Mouse (Mus musculus) c-Kit-positive CD71-negative TER-119-negative erythroid progenitor cells, embryonic 14.5 days (primary cell): ENCODE data around the gene Ppp1r32.

Experiments used
- DNase-seq: peaks from one replicate; pipeline ENCODE4 v3.0.0-alpha.2; 2013; ENCODE audit warnings: low read depth

Ppp1r32 gene

DNA sequence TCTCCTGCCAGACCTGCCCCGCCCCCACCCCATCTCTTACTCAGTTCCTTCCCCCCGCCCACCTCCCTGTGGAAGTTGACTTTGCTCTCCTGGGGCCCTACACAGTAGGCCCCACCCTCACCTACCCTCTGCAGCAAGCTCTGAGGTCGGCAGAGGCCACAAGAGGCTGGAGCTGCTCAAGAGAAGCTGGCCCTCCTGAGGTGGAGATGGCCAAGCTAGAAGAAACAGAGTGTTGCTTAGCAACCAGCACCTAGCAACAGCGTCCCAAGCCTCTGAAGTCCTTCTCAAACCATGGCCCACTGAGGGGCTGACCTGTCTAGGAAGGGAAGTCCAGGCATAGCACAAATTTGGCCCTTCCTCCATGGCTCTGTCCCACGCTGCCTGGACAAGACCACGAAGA lies at the start of gene Ppp1r32:
Gene Ppp1r32, minus strand, starts transcription at position 226 of the 400 bp plus-strand sequence.
- no peak for DNase-seq

GRCm38 (mm10) chr19:10530082-10530481 lies 47.4 kb upstream of the Ppp1r32 start:
- no peak for DNase-seq

DNA sequence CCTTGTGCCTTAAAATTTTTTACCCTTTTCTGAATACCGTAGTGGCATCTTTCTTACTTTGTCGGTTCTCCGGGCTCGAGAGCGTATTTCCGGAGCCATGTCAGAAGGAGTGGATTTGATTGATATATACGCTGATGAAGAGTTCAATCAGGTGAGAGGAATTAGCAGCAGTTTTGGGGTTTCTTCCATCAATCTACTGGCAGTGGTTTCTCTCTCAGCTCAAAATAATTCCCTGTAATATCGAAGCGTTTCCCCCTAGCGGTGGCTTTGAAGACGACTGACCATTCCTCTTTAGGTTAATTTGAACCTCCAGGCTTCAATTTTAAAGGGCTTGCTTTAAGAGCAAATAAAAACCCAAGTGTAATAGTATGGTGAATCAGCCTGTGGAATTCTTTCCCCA lies 43.2 kb upstream of the Ppp1r32 start, which contains the start of gene Sdhaf2:
Gene Sdhaf2, minus strand, starts transcription at position 233 of the 400 bp plus-strand sequence.
- peak; percentile 37 for DNase-seq

DNA sequence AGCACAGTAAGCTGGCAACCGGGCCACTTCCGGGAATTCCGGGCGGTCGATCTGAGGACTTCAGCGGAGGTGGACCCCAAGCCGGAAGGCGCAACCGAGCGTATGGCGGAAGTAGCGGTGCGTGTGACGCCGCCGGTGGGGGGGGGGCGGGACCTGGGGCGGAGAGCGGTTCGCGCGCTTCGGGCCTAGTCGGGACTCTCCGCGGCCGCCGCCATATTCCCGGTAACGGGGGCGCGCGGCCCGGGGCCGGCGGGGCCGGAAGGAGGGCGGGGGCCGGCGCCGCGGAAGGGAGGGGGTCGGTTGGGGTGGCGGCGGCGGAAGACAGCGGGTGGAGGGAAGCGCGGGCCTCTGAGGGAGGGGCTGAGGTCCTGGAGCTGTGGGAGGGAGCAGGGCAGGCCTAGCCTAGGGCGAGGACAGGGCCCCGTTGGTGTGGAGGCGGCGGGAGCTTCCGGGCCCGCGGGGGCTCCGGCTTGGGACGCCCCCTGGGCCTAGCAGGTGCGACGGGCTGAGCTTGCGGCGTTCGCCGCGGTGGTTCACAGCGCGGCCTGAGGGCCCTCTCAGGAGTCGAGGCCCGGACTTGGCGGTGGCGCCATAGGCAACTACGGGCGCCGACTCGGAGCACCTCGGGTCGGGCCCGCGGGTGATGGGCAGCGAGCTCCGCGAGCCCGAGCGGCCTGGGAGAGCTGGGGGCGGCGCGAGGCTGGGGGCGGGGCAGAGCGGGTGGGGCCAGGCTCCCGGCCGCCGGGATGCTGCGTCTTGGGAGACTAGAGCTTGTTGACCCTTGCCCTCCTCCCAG lies 42.6 kb upstream of the Ppp1r32 start, which contains the start of gene Cpsf7:
Gene Cpsf7, plus strand, starts transcription at position 161 of the 796 bp plus-strand sequence.
- DNase-seq: peak; percentile 85

- DNase-seq: no peak
These were observed 42.0 kb upstream of the Ppp1r32 start for GRCm38 (mm10) chr19:10524784-10525105.

DNA sequence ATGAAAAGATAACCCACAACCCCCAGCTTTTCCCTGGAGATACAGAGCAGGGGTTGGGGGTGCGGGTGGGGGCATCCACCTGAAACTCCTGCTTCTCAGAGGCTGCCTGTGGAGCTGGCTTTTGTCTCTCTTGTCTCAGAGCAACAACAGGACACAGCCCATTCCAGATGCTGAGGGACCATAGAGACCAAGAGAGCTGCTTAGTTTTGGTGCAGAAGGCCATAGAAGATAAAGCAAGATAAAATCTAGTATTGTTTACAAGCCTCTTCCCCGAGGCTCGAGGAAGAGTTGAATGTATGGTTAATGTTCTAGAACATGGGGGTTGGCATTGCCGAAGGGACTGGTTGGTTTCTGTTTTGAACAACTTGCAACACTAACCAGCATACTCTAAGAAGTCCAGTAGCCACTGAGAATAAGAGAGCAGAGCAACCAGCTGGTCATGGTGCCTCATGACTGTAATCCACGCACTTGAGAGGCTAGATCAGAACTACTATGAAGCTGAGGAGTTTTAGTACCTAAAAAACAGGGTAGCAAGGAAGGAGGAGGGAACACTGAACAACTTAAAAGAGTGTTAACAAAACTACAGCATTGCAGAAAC lies 40.9 kb upstream of the Ppp1r32 start:
- DNase-seq: no peak

GRCm38 (mm10) chr19:10521926-10522325 lies 39.2 kb upstream of the Ppp1r32 start:
- DNase-seq: no peak

DNA sequence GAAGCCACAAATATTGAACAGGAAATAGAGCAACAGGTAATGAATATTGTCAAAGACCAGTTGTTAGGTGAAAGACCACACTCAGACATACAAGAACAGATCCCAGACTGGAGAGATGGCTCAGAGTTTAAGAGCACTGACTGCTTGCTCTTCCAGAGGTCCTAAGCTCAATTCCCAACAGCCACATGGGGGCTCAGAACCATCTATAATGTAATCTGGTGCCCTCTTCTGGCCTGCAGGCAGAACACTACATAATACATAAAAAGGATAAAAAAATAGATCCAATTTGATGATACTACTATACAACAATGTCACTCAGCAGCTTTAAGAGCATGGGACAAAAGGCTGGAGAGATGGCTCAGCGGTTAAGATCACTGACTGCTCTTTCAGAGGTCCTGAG lies 37.6 kb upstream of the Ppp1r32 start:
- no peak for DNase-seq

- DNase-seq: no peak
These were observed 28.1 kb upstream of the Ppp1r32 start for GRCm38 (mm10) chr19:10510759-10511330.

- DNase-seq: no peak
These were observed 19.8 kb upstream of the Ppp1r32 start for GRCm38 (mm10) chr19:10502571-10502970.

GRCm38 (mm10) chr19:10500581-10500980 lies 17.9 kb upstream of the Ppp1r32 start:
- DNase-seq: no peak

GRCm38 (mm10) chr19:10497512-10498160 lies 14.9 kb upstream of the Ppp1r32 start:
- DNase-seq: peak; percentile 34

- no peak for DNase-seq
These were observed 14.2 kb upstream of the Ppp1r32 start for GRCm38 (mm10) chr19:10496976-10497375.

- no peak for DNase-seq
These were observed 12.9 kb upstream of the Ppp1r32 start for GRCm38 (mm10) chr19:10495670-10496069.

DNA sequence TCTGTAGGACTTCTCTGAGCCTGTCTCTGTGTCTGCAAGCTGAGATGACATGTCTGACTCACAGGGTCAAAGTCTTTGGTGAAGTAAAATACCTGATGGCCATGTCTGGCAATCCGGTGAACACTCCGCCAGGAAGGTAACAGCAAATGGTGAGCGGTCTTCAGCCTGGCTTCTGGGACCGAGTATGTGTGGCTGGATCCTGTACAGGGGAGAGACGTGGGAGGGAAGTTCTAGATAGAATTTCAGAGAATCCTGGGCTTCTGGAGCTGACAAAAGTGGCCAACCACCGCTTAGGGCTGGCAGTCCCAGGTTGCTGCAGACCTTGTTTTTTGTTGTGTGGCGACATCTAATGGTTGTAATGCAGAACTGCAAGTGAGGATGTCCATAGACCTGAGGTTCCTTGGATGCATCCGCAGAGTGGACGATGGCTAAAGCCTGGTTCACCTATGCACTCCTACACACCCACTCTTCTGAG lies 3.6 kb upstream of the Ppp1r32 start:
- DNase-seq: peak; percentile 50

DNA sequence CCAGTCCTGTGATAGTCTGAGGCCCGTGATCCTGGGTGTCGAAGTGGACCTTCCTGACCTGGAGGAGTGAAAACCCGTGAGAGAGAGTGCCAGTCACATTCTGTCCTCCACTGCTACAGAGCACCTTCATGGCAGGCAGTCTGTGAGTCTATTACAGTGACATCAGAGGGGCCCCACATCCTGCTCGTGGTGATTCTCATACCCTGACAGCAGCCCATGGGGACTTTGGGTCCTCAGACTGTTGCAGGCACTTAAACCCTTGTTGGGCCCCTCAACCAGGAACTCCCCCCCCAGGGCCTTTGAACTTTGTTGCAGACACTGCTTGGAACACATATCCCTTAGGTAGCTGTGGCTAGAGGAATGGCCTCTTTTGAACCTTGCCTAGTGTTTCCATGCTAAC lies 3.2 kb downstream of the Ppp1r32 start:
- no peak for DNase-seq

DNA sequence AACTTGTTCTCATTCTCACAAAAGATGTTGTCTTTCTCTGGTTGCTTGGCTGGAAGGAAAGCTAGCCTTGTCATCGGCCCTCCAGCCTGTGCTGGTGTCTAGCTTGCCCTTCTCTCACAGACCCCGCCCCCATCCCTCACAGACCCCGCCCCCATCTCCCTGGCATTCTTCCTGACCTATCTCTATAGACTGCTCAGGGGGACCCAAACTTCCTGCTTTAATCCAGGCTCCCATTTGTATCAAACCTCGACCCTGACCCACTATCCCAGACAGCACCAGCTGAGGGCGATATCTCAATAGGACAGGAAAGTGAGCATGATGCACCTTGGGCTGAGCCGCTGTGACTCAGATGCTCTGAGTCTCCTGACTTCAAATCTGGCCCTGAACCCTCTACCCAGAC lies 8.9 kb downstream of the Ppp1r32 start:
- no peak for DNase-seq

DNA sequence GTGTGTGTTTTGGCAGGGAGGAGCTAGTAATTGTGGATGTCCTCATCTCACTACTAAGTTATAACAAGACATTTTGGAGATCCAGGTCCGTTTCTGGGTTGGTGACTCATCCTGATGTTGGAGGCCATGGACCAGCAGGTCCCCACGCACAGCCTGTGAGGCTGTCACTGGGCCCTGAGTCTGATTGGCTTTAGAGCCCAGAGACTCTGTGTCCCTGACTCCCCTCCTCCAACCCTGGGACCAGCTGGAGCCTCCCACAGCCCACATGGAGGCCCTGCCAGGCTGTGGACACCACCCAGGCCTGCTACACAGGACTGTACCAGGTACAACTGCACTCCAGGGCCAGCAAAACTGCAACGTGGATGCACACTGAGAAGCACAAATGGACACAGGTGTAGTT lies 9.8 kb downstream of the Ppp1r32 start:
- no peak for DNase-seq

DNA sequence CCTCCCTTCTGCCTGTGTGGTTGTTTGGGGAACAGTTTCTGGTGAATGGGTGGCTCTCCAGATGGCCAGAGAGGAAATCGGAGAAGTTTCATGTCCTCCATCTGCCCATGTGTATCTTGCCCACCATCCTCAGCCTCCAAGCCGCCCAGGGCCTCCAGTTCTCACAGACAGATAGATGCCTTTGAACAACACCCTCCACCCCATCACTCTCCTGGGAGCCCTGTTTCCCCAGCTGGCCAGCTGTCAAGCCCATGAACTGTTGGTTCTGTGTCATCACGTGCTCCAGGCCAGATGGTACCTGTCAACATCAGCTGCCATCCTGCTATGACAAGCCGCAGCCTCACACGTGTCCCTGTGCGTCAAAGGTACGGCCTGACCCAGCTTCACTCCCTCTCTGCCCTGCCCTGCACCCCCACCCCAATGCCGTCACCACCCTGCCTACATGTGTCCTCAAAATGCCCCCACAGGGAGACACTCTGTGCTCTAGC lies 13.5 kb downstream of the Ppp1r32 start:
- DNase-seq: no peak

DNA sequence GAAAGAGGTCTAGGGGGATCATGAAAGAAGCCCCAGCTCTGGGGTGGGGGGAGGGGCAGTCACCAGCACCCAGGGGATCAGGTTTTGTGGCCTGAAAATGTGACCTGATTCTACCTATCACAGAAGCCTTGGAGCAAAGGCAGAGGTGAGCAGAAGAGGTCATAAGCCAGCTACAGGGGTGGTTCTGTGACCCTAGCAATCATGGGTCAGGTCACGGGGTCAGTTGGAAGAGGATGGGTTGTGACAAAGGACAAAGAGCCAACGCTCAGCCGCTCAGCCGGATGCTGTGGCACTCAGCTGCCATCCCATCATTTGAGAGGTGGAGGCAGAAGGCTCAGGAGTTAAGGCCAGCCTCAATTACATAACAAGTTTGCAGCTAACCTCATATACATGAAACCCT lies 18.3 kb downstream of the Ppp1r32 start:
- DNase-seq: no peak

DNA sequence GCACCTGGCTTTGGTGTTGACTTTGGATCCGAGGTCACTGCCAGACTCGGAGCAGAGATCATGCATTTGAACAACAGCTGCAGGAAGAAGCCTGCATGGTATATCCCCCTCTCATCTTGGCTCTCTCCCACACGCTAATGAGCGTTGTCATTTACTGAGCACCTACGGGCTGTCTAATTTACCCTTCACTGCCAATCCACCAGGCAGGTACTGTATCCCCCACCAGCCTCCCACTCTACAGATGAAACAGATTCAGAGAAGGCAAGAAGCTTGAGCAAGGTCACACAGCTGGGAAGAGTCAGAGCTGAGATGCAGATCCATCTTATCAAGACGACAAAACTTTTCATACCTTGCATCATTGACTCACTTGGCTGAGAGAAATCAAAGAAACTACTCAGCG lies 21.1 kb downstream of the Ppp1r32 start:
- DNase-seq: no peak

GRCm38 (mm10) chr19:10459907-10460306 lies 22.8 kb downstream of the Ppp1r32 start:
- no peak for DNase-seq
